Mouse (Mus musculus) mouse trophoblast stem cell (cell line): Measurements from ENCODE around the gene Tex36.

Experiments
- in situ Hi-C, 2 experiments: fragments of 300-500 bp; cut with MseI, MboI; formaldehyde crosslinking; loops; 2 replicates in 1 of 2; 3 replicates in 1 of 2; pipeline ENCODE4 v1.15.1; 2025

Tex36 gene

GRCm38 (mm10) chr7:133591750-133592149 is 10.2 kb downstream of the Tex36 start:
- in situ Hi-C loops: no loop called here

GRCm38 (mm10) chr7:133583216-133583615 is 18.7 kb downstream of the Tex36 start:
- in situ Hi-C loops: no loop called here

- in situ Hi-C loops: no loop called here
Measured at GRCm38 (mm10) chr7:133580296-133580640, 21.7 kb downstream of the Tex36 start.

GRCm38 (mm10) chr7:133579491-133580295 is 22.3 kb downstream of the Tex36 start:
- in situ Hi-C loops: no loop called here

- in situ Hi-C loops: no loop called here
Measured at GRCm38 (mm10) chr7:133576825-133577224, 25.1 kb downstream of the Tex36 start.

GRCm38 (mm10) chr7:133576281-133576680 is 25.7 kb downstream of the Tex36 start:
- in situ Hi-C loops: no loop called here

- in situ Hi-C loops: no loop called here
Measured at GRCm38 (mm10) chr7:133571927-133572326, 30.0 kb downstream of the Tex36 start.

GRCm38 (mm10) chr7:133569194-133569880 is 32.6 kb downstream of the Tex36 start:
- in situ Hi-C loops: no loop called here

- in situ Hi-C loops: no loop called here
Measured at GRCm38 (mm10) chr7:133564600-133564999, 37.4 kb downstream of the Tex36 start.

GRCm38 (mm10) chr7:133563175-133563824 is 38.7 kb downstream of the Tex36 start:
- in situ Hi-C loops: no loop called here

- in situ Hi-C loops: no loop called here
Measured at GRCm38 (mm10) chr7:133555786-133556492, 46.0 kb downstream of the Tex36 start.

GRCm38 (mm10) chr7:133552306-133552991 is 49.5 kb downstream of the Tex36 start:
- in situ Hi-C loops: no loop called here

GRCm38 (mm10) chr7:133551000-133551399 is 51.0 kb downstream of the Tex36 start:
- in situ Hi-C loops: no loop called here

GRCm38 (mm10) chr7:133548434-133548833 is 53.5 kb downstream of the Tex36 start:
- in situ Hi-C loops: no loop called here

- in situ Hi-C loops: no loop called here
Measured at GRCm38 (mm10) chr7:133545631-133546030, 56.3 kb downstream of the Tex36 start.

GRCm38 (mm10) chr7:133544966-133545365 is 57.0 kb downstream of the Tex36 start:
- in situ Hi-C loops: no loop called here

- in situ Hi-C loops: no loop called here
Measured at GRCm38 (mm10) chr7:133543131-133543530, 58.8 kb downstream of the Tex36 start.

- in situ Hi-C loops: no loop called here
Measured at GRCm38 (mm10) chr7:133537366-133537765, 64.6 kb downstream of the Tex36 start.
